Mouse (Mus musculus) cerebellum, postnatal 10 days (tissue): ENCODE data around the gene Sall4.

Experiments used
- DNase-seq, 2 experiments: peaks; one replicate each; pipeline ENCODE4 v3.0.0; 2021; ENCODE audit warnings: mixed read lengths in 2 of 2

The Sall4 gene

GRCm38 (mm10) chr2:168742649-168743048 lies 25.1 kb downstream of the Sall4 start:
- DNase-seq = peak; percentile 82 to 88

- peak; percentile 87 for DNase-seq
Measured at GRCm38 (mm10) chr2:168742059-168742627, 25.6 kb downstream of the Sall4 start, which contains the start of gene Atp9a. Atp9a (minus strand) TSS chr2:168742409.

- peak; percentile 86 for DNase-seq
Measured at GRCm38 (mm10) chr2:168741273-168742058, 26.3 kb downstream of the Sall4 start.

- DNase-seq = no peak
Measured at GRCm38 (mm10) chr2:168740496-168740895, 27.2 kb downstream of the Sall4 start.

GRCm38 (mm10) chr2:168738854-168739253 lies 28.9 kb downstream of the Sall4 start:
- DNase-seq = peak; percentile 35 to 49

- DNase-seq = no peak
Measured at GRCm38 (mm10) chr2:168737878-168738277, 29.9 kb downstream of the Sall4 start.

- peak; percentile 81 to 82 for DNase-seq
Measured at GRCm38 (mm10) chr2:168734023-168734422, 33.7 kb downstream of the Sall4 start.

GRCm38 (mm10) chr2:168731258-168731657 lies 36.5 kb downstream of the Sall4 start:
- no peak for DNase-seq

GRCm38 (mm10) chr2:168729736-168730135 lies 38.0 kb downstream of the Sall4 start:
- DNase-seq = no peak

- no peak for DNase-seq
Measured at GRCm38 (mm10) chr2:168728045-168728444, 39.7 kb downstream of the Sall4 start.

GRCm38 (mm10) chr2:168726007-168726406 lies 41.7 kb downstream of the Sall4 start:
- DNase-seq = peak; percentile 45 to 56

GRCm38 (mm10) chr2:168721313-168721712 lies 46.4 kb downstream of the Sall4 start:
- peak; percentile 48 to 51 for DNase-seq

- DNase-seq = no peak
Measured at GRCm38 (mm10) chr2:168719742-168720141, 48.0 kb downstream of the Sall4 start.

- DNase-seq = peak; percentile 71 to 72
Measured at GRCm38 (mm10) chr2:168718735-168719134, 49.0 kb downstream of the Sall4 start.

GRCm38 (mm10) chr2:168718267-168718666 lies 49.5 kb downstream of the Sall4 start:
- no peak for DNase-seq

- DNase-seq = peak; percentile 44 to 51
Measured at GRCm38 (mm10) chr2:168712199-168713176, 55.3 kb downstream of the Sall4 start.

GRCm38 (mm10) chr2:168710979-168711378 lies 56.8 kb downstream of the Sall4 start:
- DNase-seq = no peak

GRCm38 (mm10) chr2:168707766-168708165 lies 60.0 kb downstream of the Sall4 start:
- no peak for DNase-seq

- peak; percentile 60 to 70 for DNase-seq
Measured at GRCm38 (mm10) chr2:168702266-168702665, 65.5 kb downstream of the Sall4 start.
